Mouse (Mus musculus) embryonic facial prominence, embryonic 13.5 days (tissue): Measurements from ENCODE around the gene Prkaca. TPM values are rescaled to one million over a fixed set of nuclear protein-coding genes. Genes with fewer than 3 reads are reported as not detected.

Experiments used
- ATAC-seq: fragments of 200-750 bp; cut with Nextera tagmentation; 2 replicates; pipeline ENCODE4 v1.8.0; 2017; ENCODE audit warnings: low read depth; ENCODE audit not compliant: insufficient number of reproducible peaks, insufficient read depth, low FRiP score, low TSS enrichment
- H3K27ac ChIP-seq: fragments of 300-500 bp; sonication (generic); 2 replicates; pipeline ENCODE4 v1.5.1; 2015; ENCODE audit warnings: moderate library complexity, mild to moderate bottlenecking, inconsistent platforms
- H3K27me3 ChIP-seq: fragments of 300-500 bp; sonication (generic); 2 replicates; pipeline ENCODE4 v1.6.1; 2015; ENCODE audit warnings: mild to moderate bottlenecking, inconsistent platforms
- H3K36me3 ChIP-seq: fragments of 300-500 bp; sonication (generic); 2 replicates; pipeline ENCODE4 v1.6.1; 2015; ENCODE audit warnings: mild to moderate bottlenecking, inconsistent platforms
- H3K4me1 ChIP-seq: fragments of 300-500 bp; sonication (generic); 2 replicates; pipeline ENCODE4 v1.6.1; 2015; ENCODE audit warnings: inconsistent platforms
- H3K4me2 ChIP-seq: fragments of 300-500 bp; sonication (generic); 2 replicates; pipeline ENCODE4 v1.6.1; 2015; ENCODE audit warnings: moderate library complexity, mild to moderate bottlenecking, inconsistent platforms
- H3K4me3 ChIP-seq: fragments of 300-500 bp; sonication (generic); 2 replicates; pipeline ENCODE4 v1.5.1; 2015; ENCODE audit warnings: mild to moderate bottlenecking, inconsistent platforms
- H3K9ac ChIP-seq: fragments of 300-500 bp; sonication (generic); 2 replicates; pipeline ENCODE4 v1.6.1; 2015; ENCODE audit warnings: mild to moderate bottlenecking, inconsistent platforms
- H3K9me3 ChIP-seq: fragments of 300-500 bp; sonication (generic); 2 replicates; pipeline ENCODE4 v1.6.1; 2016; ENCODE audit warnings: inconsistent platforms
- WGBS: fragments of 180-500 bp; shearing (Covaris S2); methylation state at CpG from one replicate; pipeline ENCODE4 v1.1.7; 2015; ENCODE audit warnings: mixed read lengths; 5-methylcytosine and 5-hydroxymethylcytosine counted together
- microRNA counts: library from miRNA; unstranded; fragments of <30 nt; microRNA quantifications from one replicate; lab custom pipeline; 2016
- microRNA-seq: library from miRNA; unstranded; fragments of <30 nt; microRNA quantifications from one replicate; pipeline ENCODE4, GENCODE M21; 2016
- polyA plus RNA-seq: library from polyadenylated mRNA; unstranded; fragments of >200 nt; fragmentation: Nextera tagmentation; extraction: Ambion mirVana; gene quantifications from 2 replicates; pipeline ENCODE4 v1.2.1, GENCODE M21; 2015

Prkaca gene
- polyA plus RNA-seq, 1 experiment from 2014 or later, result 159 TPM

GRCm38 (mm10) chr8:84044103-84044502 is 71.3 kb downstream of the Prkaca start:
- 5% methylated on average over 7 of the region's 7 CpGs for WGBS
- Histone ChIP-seq H3K9me3 (no peaks in the 10 kb centered on the region), H3K9ac (no peak overlapping the region), H3K4me1 (peaks cover 20% of the 10 kb centered on the region), H3K36me3 (no peaks in the 10 kb centered on the region), H3K4me2 (no peak overlapping the region), H3K4me3 (no peak overlapping the region), H3K27ac (no peak overlapping the region), H3K27me3 (peaks cover 68% of the 10 kb centered on the region)
- ATAC-seq, result no peak

GRCm38 (mm10) chr8:84044900-84045299 is 72.1 kb downstream of the Prkaca start, which contains the start of gene Rln3:
TSS of gene Rln3 (minus strand) at chr8:84045000.
- Histone ChIP-seq H3K4me3 (no peak within 1 kb of the TSS), H3K9me3 (no peaks in the 10 kb centered on the region), H3K4me1 (peaks cover 20% of the 10 kb centered on the region), H3K4me2 (no peak within 1 kb of the TSS), H3K27me3 (peaks cover 67% of the 10 kb centered on the region), H3K27ac (no peak within 1 kb of the TSS), H3K9ac (0 out of 2 replicates have a peak within 1 kb of the TSS, but pooled peaks have one; percentile 49), H3K36me3 (no peaks in the 10 kb centered on the region)
- 8% methylated on average over 9 of the region's 9 CpGs for WGBS
- no peak for ATAC-seq

MicroRNAs encoded within 50 kb of the gene (microRNA counts, 519-probe panel; counts per million panel counts)
- microRNA mmu-miR-1199 (lab: Ali Mortazavi, UCI), result 236 counts per million, percentile 44 among the panel's probes with 10 or more counts

Small RNA genes within 50 kb of the gene (microRNA-seq; reads per million reads assigned to microRNA genes)
- not detected for gene Gm44330
- not detected for gene Gm44450
- not detected for gene Mir1199
- 3.7 reads per million, percentile 15 among the genes with 10 or more reads in this experiment for gene Mir8111

Other genes with a start within 250 kb of the Prkaca start
- gene Adgre5, start 231.7 kb upstream of the Prkaca start, polyA plus RNA-seq, result 27.1 and 27.7 TPM in 2 replicates
- 30.5 and 31.6 TPM in 2 replicates for gene Adgrl1, start 72.9 kb upstream of the Prkaca start, polyA plus RNA-seq
- gene Gm10644, start 17.8 kb upstream of the Prkaca start, polyA plus RNA-seq, result 0.55 and 0.63 TPM in 2 replicates
- 58.0 and 61.3 TPM in 2 replicates for gene Asf1b, start 17.5 kb upstream of the Prkaca start, polyA plus RNA-seq
- 14.5 and 15.8 TPM in 2 replicates for gene Samd1, start 24.7 kb downstream of the Prkaca start, polyA plus RNA-seq
- gene 1700067K01Rik, start 28.5 kb downstream of the Prkaca start, polyA plus RNA-seq, result 0.73 and 1.6 TPM in 2 replicates
- 0.59 TPM in 1 of 2 replicates, not detected in the other for gene 2210011C24Rik, start 39.2 kb downstream of the Prkaca start, polyA plus RNA-seq
- gene Palm3, start 48.5 kb downstream of the Prkaca start, polyA plus RNA-seq, result 6.9 and 8.5 TPM in 2 replicates
- gene Il27ra, start 69.6 kb downstream of the Prkaca start, polyA plus RNA-seq, result 0.66 and 1.0 TPM in 2 replicates
- not detected in 2 replicates for gene Rln3, start 72.0 kb downstream of the Prkaca start, polyA plus RNA-seq
- 1.6 and 2.0 TPM in 2 replicates for gene Gm10643, start 92.1 kb downstream of the Prkaca start, polyA plus RNA-seq
- 8.7 and 10.1 TPM in 2 replicates for gene Rfx1, start 93.8 kb downstream of the Prkaca start, polyA plus RNA-seq
- 10.8 and 12.2 TPM in 2 replicates for gene Dcaf15, start 131.8 kb downstream of the Prkaca start, polyA plus RNA-seq
- gene Podnl1, start 153.0 kb downstream of the Prkaca start, polyA plus RNA-seq, result 1.6 and 2.0 TPM in 2 replicates
- gene Cc2d1a, start 174.9 kb downstream of the Prkaca start, polyA plus RNA-seq, result 28.2 and 30.7 TPM in 2 replicates
- gene 4930432K21Rik, start 175.0 kb downstream of the Prkaca start, polyA plus RNA-seq, result 1.4 and 1.8 TPM in 2 replicates
- 2.9 and 5.2 TPM in 2 replicates for gene Nanos3, start 212.2 kb downstream of the Prkaca start, polyA plus RNA-seq